Mouse (Mus musculus) adrenal gland, adult 18-20 months (tissue): ENCODE measurements around the gene Rfx7. TPM values are rescaled to one million over a fixed set of nuclear protein-coding genes. Genes with fewer than 3 reads are reported as not detected.

ENCODE experiments used
- DNase-seq, 2 experiments: peaks; one replicate each; pipeline ENCODE4 v3.0.0; 2021 to 2022; ENCODE audit warnings: low spot score in 2 of 2
- total RNA-seq, 2 experiments: library from RNA; stranded (reverse); gene quantifications; 1 replicate in 1 of 2; 2 replicates in 1 of 2; pipeline ENCODE4 v1.2.3; 2021

Rfx7 gene
- total RNA-seq, 2 experiments from 2014 or later: 13.7 to 17.5 TPM

- no peak for DNase-seq
Observed at GRCm38 (mm10) chr9:72537086-72537485, 5.0 kb downstream of the Rfx7 start.

GRCm38 (mm10) chr9:72543590-72543989 lies 11.6 kb downstream of the Rfx7 start:
- DNase-seq: no peak

- no peak for DNase-seq
Observed at GRCm38 (mm10) chr9:72558780-72559179, 26.7 kb downstream of the Rfx7 start.

GRCm38 (mm10) chr9:72560316-72560715 lies 28.3 kb downstream of the Rfx7 start:
- no peak for DNase-seq

- no peak for DNase-seq
Observed at GRCm38 (mm10) chr9:72563277-72563676, 31.2 kb downstream of the Rfx7 start.

GRCm38 (mm10) chr9:72567116-72567515 lies 35.1 kb downstream of the Rfx7 start:
- no peak for DNase-seq

GRCm38 (mm10) chr9:72580216-72580615 lies 48.2 kb downstream of the Rfx7 start:
- no peak for DNase-seq

GRCm38 (mm10) chr9:72590861-72591260 lies 58.8 kb downstream of the Rfx7 start:
- no peak for DNase-seq

- DNase-seq: no peak
Observed at GRCm38 (mm10) chr9:72592016-72592415, 60.0 kb downstream of the Rfx7 start.

GRCm38 (mm10) chr9:72594656-72595055 lies 62.6 kb downstream of the Rfx7 start:
- DNase-seq: peak in 1 of 2 experiments; percentile 26

- DNase-seq: no peak
Observed at GRCm38 (mm10) chr9:72600142-72600541, 68.1 kb downstream of the Rfx7 start.

- DNase-seq: no peak
Observed at GRCm38 (mm10) chr9:72609771-72610170, 77.7 kb downstream of the Rfx7 start.

- no peak for DNase-seq
Observed at GRCm38 (mm10) chr9:72613884-72614283, 81.8 kb downstream of the Rfx7 start.

GRCm38 (mm10) chr9:72614786-72615480 lies 82.9 kb downstream of the Rfx7 start:
- DNase-seq: no peak

- no peak for DNase-seq
Observed at GRCm38 (mm10) chr9:72618037-72618436, 86.0 kb downstream of the Rfx7 start.

- DNase-seq: no peak
Observed at GRCm38 (mm10) chr9:72623605-72624004, 91.6 kb downstream of the Rfx7 start.

- DNase-seq: no peak
Observed at GRCm38 (mm10) chr9:72627598-72627997, 95.6 kb downstream of the Rfx7 start.

- no peak for DNase-seq
Observed at GRCm38 (mm10) chr9:72628591-72628990, 96.6 kb downstream of the Rfx7 start.

GRCm38 (mm10) chr9:72632198-72632597 lies 100.2 kb downstream of the Rfx7 start:
- DNase-seq: no peak

- DNase-seq: no peak
Observed at GRCm38 (mm10) chr9:72635134-72635533, 103.1 kb downstream of the Rfx7 start.

GRCm38 (mm10) chr9:72636547-72636946 lies 104.5 kb downstream of the Rfx7 start:
- DNase-seq: no peak

GRCm38 (mm10) chr9:72637243-72637642 lies 105.2 kb downstream of the Rfx7 start:
- no peak for DNase-seq
